Mouse (Mus musculus) stomach, embryonic 15.5 days (tissue): ENCODE measurements at regions not wholly inside any gene's neighbourhood (a gene's known extent, or its start where the extent isn't known, plus 50 kb on each side); places are given as distances from the start of the nearest gene placed in this dataset.

Experiments used
- ATAC-seq: fragments of 200-750 bp; cut with Nextera tagmentation; 2 replicates; pipeline ENCODE4 v1.8.0; 2017; ENCODE audit warnings: low read depth, moderate number of reproducible peaks, moderate TSS enrichment; ENCODE audit not compliant: insufficient read depth, low FRiP score
- H3K27ac ChIP-seq: fragments of 300-500 bp; sonication (generic); 2 replicates; pipeline ENCODE4 v1.5.1; 2015; ENCODE audit warnings: mild to moderate bottlenecking, inconsistent platforms
- H3K27me3 ChIP-seq: fragments of 300-500 bp; sonication (generic); replicated peaks from 2 replicates; pipeline ENCODE4 v1.6.1; 2015; ENCODE audit warnings: inconsistent platforms
- H3K36me3 ChIP-seq: fragments of 300-500 bp; sonication (generic); 2 replicates; pipeline ENCODE4 v1.6.1; 2015; ENCODE audit warnings: inconsistent platforms
- H3K4me1 ChIP-seq: fragments of 300-500 bp; sonication (generic); 2 replicates; pipeline ENCODE4 v1.6.1; 2015; ENCODE audit warnings: inconsistent platforms
- H3K4me2 ChIP-seq: fragments of 300-500 bp; sonication (generic); 2 replicates; pipeline ENCODE4 v1.6.1; 2015; ENCODE audit warnings: mild to moderate bottlenecking, inconsistent platforms
- H3K4me3 ChIP-seq: fragments of 300-500 bp; sonication (generic); replicated peaks from 2 replicates; pipeline ENCODE4 v1.5.1; 2015; ENCODE audit warnings: inconsistent platforms
- H3K9ac ChIP-seq: fragments of 300-500 bp; sonication (generic); 2 replicates; pipeline ENCODE4 v1.6.1; 2015; ENCODE audit warnings: inconsistent platforms
- H3K9me3 ChIP-seq: fragments of 300-500 bp; sonication (generic); 2 replicates; pipeline ENCODE4 v1.6.1; 2016; ENCODE audit warnings: inconsistent platforms
- WGBS: fragments of 180-500 bp; shearing (Covaris S2); methylation state at CpG from one replicate; pipeline ENCODE4 v1.1.7; 2015; 5-methylcytosine and 5-hydroxymethylcytosine counted together

GRCm38 (mm10) chr11:40394864-40395266 lies 300.1 kb downstream of the Mat2b start:
- Histone ChIP-seq H3K4me1 (no peaks in the 10 kb centered on the region), H3K27me3 (no peaks in the 10 kb centered on the region), H3K4me3 (no peak overlapping the region), H3K9me3 (no peaks in the 10 kb centered on the region), H3K27ac (no peak overlapping the region), H3K36me3 (no peaks in the 10 kb centered on the region), H3K4me2 (no peak overlapping the region), H3K9ac (no peak overlapping the region)
- ATAC-seq: no peak
- 56% methylated on average over 7 of the region's 7 CpGs for whole genome bisulfite sequencing

- Histone ChIP-seq H3K4me2 (no peak overlapping the region), H3K36me3 (no peaks in the 10 kb centered on the region), H3K9me3 (no peaks in the 10 kb centered on the region), H3K4me3 (no peak overlapping the region), H3K4me1 (no peaks in the 10 kb centered on the region), H3K27me3 (no peaks in the 10 kb centered on the region), H3K27ac (no peak overlapping the region), H3K9ac (no peak overlapping the region)
- 38% methylated on average over 4 of the region's 4 CpGs for WGBS
- no peak for ATAC-seq
These were observed 300.7 kb downstream of the Mat2b start for GRCm38 (mm10) chr11:40394283-40394758.

GRCm38 (mm10) chr11:40380696-40381095 lies 314.3 kb downstream of the Mat2b start:
- WGBS: 68% methylated on average over 3 of the region's 3 CpGs
- H3K9me3 ChIP-seq: no peaks in the 10 kb centered on the region
- H3K27me3 ChIP-seq: no peaks in the 10 kb centered on the region
- no peak overlapping the region for H3K4me3 ChIP-seq
- no peaks in the 10 kb centered on the region for H3K4me1 ChIP-seq
- H3K4me2 ChIP-seq: no peak overlapping the region
- H3K9ac ChIP-seq: no peak overlapping the region
- ATAC-seq: no peak
- no peak overlapping the region for H3K27ac ChIP-seq
- H3K36me3 ChIP-seq: no peaks in the 10 kb centered on the region

GRCm38 (mm10) chr11:40371696-40372095 lies 323.3 kb downstream of the Mat2b start:
- Histone ChIP-seq H3K4me3 (no peak overlapping the region), H3K27ac (no peak overlapping the region), H3K4me1 (no peaks in the 10 kb centered on the region), H3K4me2 (no peak overlapping the region), H3K9me3 (no peaks in the 10 kb centered on the region), H3K36me3 (no peaks in the 10 kb centered on the region), H3K9ac (no peak overlapping the region), H3K27me3 (no peaks in the 10 kb centered on the region)
- WGBS: 86% methylated on average over 2 of the region's 2 CpGs
- no peak for ATAC-seq

GRCm38 (mm10) chr11:40366573-40366972 lies 328.4 kb downstream of the Mat2b start:
- Histone ChIP-seq H3K36me3 (no peaks in the 10 kb centered on the region), H3K9me3 (no peaks in the 10 kb centered on the region), H3K4me3 (no peak overlapping the region), H3K4me2 (no peak overlapping the region), H3K4me1 (no peaks in the 10 kb centered on the region), H3K27ac (no peak overlapping the region), H3K9ac (no peak overlapping the region), H3K27me3 (no peaks in the 10 kb centered on the region)
- ATAC-seq: no peak

GRCm38 (mm10) chr11:40362530-40363185 lies 332.3 kb downstream of the Mat2b start:
- Histone ChIP-seq H3K4me2 (no peak overlapping the region), H3K27me3 (no peaks in the 10 kb centered on the region), H3K9me3 (no peaks in the 10 kb centered on the region), H3K36me3 (no peaks in the 10 kb centered on the region), H3K4me1 (no peaks in the 10 kb centered on the region), H3K27ac (no peak overlapping the region), H3K4me3 (no peak overlapping the region), H3K9ac (no peak overlapping the region)
- 50% methylated on average over 2 of the region's 2 CpGs for WGBS
- no peak for ATAC-seq
